ENCODE assay signal across 7 mouse cellular contexts in the genomic region with DNA sequence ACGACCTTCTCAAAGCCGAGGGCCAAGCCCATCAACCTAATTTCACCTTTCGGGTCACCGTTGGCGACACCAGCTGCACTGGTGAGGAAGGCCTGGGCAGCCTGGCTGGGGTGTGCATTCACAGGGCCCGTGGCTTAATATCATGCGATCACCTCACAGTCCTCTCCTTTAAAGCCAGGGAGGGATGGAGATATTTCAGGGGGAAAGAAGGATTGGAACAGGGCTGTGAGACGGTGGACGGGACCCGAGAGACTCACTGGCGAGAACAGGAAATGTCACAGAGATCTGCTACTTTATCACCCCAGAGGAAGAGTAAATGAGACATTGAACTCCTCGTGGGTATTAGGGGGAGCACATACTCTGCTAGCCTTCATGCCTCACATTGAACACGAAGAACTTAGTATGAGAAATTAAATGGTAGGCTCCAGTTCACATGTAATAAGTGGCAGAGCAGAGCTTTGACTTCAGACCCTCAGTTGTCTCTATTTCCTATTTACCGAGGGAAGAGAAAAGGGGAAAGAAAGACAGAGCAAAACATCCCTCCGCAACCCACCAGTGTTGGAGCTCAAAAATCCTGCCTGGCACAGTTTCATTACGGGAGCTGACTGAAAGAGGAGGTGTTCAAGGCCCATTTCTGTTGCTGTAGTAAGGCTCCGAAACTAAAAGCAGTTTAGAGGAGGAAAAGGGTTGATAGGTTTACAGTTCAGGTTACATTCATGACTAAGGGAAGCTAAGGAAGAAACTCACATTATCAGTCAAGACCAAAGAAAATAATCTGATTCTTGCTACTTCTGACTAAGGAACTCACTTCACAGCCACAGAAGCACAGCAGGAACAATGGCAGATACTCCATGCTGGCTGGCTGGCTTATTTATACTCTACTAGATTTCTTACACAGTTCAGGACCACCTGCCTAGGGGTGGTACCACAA. TPM values are rescaled to one million over a fixed set of nuclear protein-coding genes. Genes with fewer than 3 reads are reported as not detected.
DNase-seq lines count a peak whose midpoint lies in the region; ATAC-seq and TF ChIP-seq lines count a peak whose summit lies in the region.

No protein-coding gene starts in this region.

- peak overlapping the region; percentile 71 for H3K4me2 ChIP-seq in lung, postnatal 0 days (replicated peaks; ENCODE audit: low read depth, low read length)
- peak overlapping the region; percentile 92 for H3K4me2 ChIP-seq in forebrain, embryonic 11.5 days (ENCODE audit: low read depth, low read length, severe bottlenecking)
- H3K4me2 ChIP-seq in intestine, postnatal 0 days (replicated peaks; ENCODE audit: low read depth) = peak overlapping the region; percentile 79
- H3K4me2 ChIP-seq in neural tube, embryonic 15.5 days = peak overlapping the region; percentile 78

- H3K4me3 ChIP-seq in lung, postnatal 0 days (ENCODE audit: low read depth, low read length) = peak overlapping the region; percentile 60
- H3K4me3 ChIP-seq in forebrain, embryonic 11.5 days (ENCODE audit: low read depth, low read length) = peak overlapping the region; percentile 69
- peak overlapping the region; percentile 65 for H3K4me3 ChIP-seq in intestine, postnatal 0 days (ENCODE audit: low read depth, low read length)
- H3K4me3 ChIP-seq in neural tube, embryonic 15.5 days (replicated peaks) = peak overlapping the region; percentile 66

- H3K9ac ChIP-seq in lung, postnatal 0 days (replicated peaks; ENCODE audit: low read depth) = peak overlapping the region; percentile 84
- peak overlapping the region; percentile 80 for H3K9ac ChIP-seq in forebrain, embryonic 11.5 days (ENCODE audit: low read length)
- peak overlapping the region; percentile 74 for H3K9ac ChIP-seq in intestine, postnatal 0 days (ENCODE audit: low read depth, low read length)
- peak overlapping the region; percentile 76 for H3K9ac ChIP-seq in neural tube, embryonic 15.5 days (replicated peaks)

- no peaks in the 10 kb centered on the region for H3K4me1 ChIP-seq in lung, postnatal 0 days (ENCODE audit: insufficient read depth, low read depth, low read length)
- peaks cover 11% of the 10 kb centered on the region for H3K4me1 ChIP-seq in forebrain, embryonic 11.5 days (replicated peaks; ENCODE audit: control insufficient read depth, insufficient read depth, low read length)
- H3K4me1 ChIP-seq in intestine, postnatal 0 days (replicated peaks; ENCODE audit: control insufficient read depth, insufficient read depth, low read length) = no peaks in the 10 kb centered on the region
- H3K4me1 ChIP-seq in neural tube, embryonic 15.5 days = peaks cover 47% of the 10 kb centered on the region

- no peak for TF ChIP-seq EP300 in lung, postnatal 0 days (IDR thresholded peaks at IDR 0.05)

- no peak for ATAC-seq in lung, postnatal 0 days
- no peak for ATAC-seq in forebrain, embryonic 11.5 days (replicated peaks; ENCODE audit: low FRiP score)
- no peak for ATAC-seq in intestine, postnatal 0 days
- ATAC-seq in neural tube, embryonic 15.5 days (ENCODE audit: low FRiP score) = no peak

- no peaks in the 10 kb centered on the region for H3K27me3 ChIP-seq in lung, postnatal 0 days (replicated peaks; ENCODE audit: insufficient read depth, low read length)
- no peaks in the 10 kb centered on the region for H3K27me3 ChIP-seq in forebrain, embryonic 11.5 days (ENCODE audit: control insufficient read depth, insufficient read depth, low read length)
- H3K27me3 ChIP-seq in intestine, postnatal 0 days (replicated peaks; ENCODE audit: control insufficient read depth, insufficient read depth, low read length) = no peaks in the 10 kb centered on the region
- H3K27me3 ChIP-seq in neural tube, embryonic 15.5 days (replicated peaks) = no peaks in the 10 kb centered on the region

- 52% methylated on average over 15 of the region's 17 CpGs for WGBS in lung, postnatal 0 days
- 83% methylated on average over 15 of the region's 17 CpGs for WGBS in forebrain, embryonic 11.5 days
- whole genome bisulfite sequencing in intestine, postnatal 0 days = 44% methylated on average over 16 of the region's 17 CpGs
- 56% methylated on average over 17 of the region's 17 CpGs for WGBS in neural tube, embryonic 15.5 days

- H3K36me3 ChIP-seq in lung, postnatal 0 days (ENCODE audit: insufficient read depth, low read length) = peaks cover 6% of the 10 kb centered on the region; the same call in 1 of the 2 replicates
- H3K36me3 ChIP-seq in forebrain, embryonic 11.5 days (ENCODE audit: control insufficient read depth, insufficient read depth, low read length) = no peaks in the 10 kb centered on the region
- H3K36me3 ChIP-seq in intestine, postnatal 0 days (ENCODE audit: control insufficient read depth, insufficient read depth) = peaks cover 24% of the 10 kb centered on the region
- H3K36me3 ChIP-seq in neural tube, embryonic 15.5 days = peaks cover 23% of the 10 kb centered on the region

- TF ChIP-seq CTCF in lung, postnatal 0 days (IDR thresholded peaks at IDR 0.05) = no peak
- no peak for TF ChIP-seq CTCF in intestine, postnatal 0 days (IDR thresholded peaks at IDR 0.05; ENCODE audit: low read depth)

- DNase-seq in lung, postnatal 0 days (ENCODE audit: low spot score) = no peak
- no peak for DNase-seq in lung, postnatal 4 days
- DNase-seq in forebrain, embryonic 11.5 days (ENCODE audit: low spot score) = no peak
- DNase-seq in adrenal gland, postnatal 36 days = no peak
- DNase-seq in spleen, adult 12 weeks (ENCODE audit: low spot score) = no peak

- H3K27ac ChIP-seq in lung, postnatal 0 days (ENCODE audit: low read length) = peak overlapping the region; percentile 99; the same call in 1 of the 2 replicates
- H3K27ac ChIP-seq in forebrain, embryonic 11.5 days (ENCODE audit: low read depth, low read length) = no peak overlapping the region; the same call in 1 of the 2 replicates
- no peak overlapping the region for H3K27ac ChIP-seq in intestine, postnatal 0 days (ENCODE audit: low read depth, low read length)
- H3K27ac ChIP-seq in neural tube, embryonic 15.5 days (replicated peaks) = peak overlapping the region; percentile 100

- H3K9me3 ChIP-seq in lung, postnatal 0 days (ENCODE audit: low read length) = no peaks in the 10 kb centered on the region
- H3K9me3 ChIP-seq in forebrain, embryonic 11.5 days (ENCODE audit: control insufficient read depth, low read length) = no peaks in the 10 kb centered on the region
- no peaks in the 10 kb centered on the region for H3K9me3 ChIP-seq in intestine, postnatal 0 days (ENCODE audit: control insufficient read depth)
- H3K9me3 ChIP-seq in neural tube, embryonic 15.5 days (replicated peaks) = no peaks in the 10 kb centered on the region

RNA-seq across cellular contexts. Expression of gene Tarbp2, which starts 1.5 kb away (rescaled TPM):
- 35.2 and 42.8 TPM in 2 replicates for polyA plus RNA-seq in lung, postnatal 0 days (2015; fragmentation: Nextera tagmentation; extraction: Ambion mirVana)
- 98.9 and 109 TPM in 2 replicates for polyA plus RNA-seq in forebrain, embryonic 11.5 days (2014; fragmentation: Nextera tagmentation; extraction: Ambion mirVana)
- polyA plus RNA-seq in intestine, postnatal 0 days (2015; fragmentation: Nextera tagmentation; extraction: Ambion mirVana) = 50.2 and 50.4 TPM in 2 replicates
- 93.7 and 98.4 TPM in 2 replicates for polyA plus RNA-seq in neural tube, embryonic 15.5 days (2015; fragmentation: Nextera tagmentation; extraction: Ambion mirVana)
- 10 to 100 TPM; 32.5 to 33.5 TPM for total RNA-seq in adrenal gland, postnatal 36 days (2021)

RNA-seq across cellular contexts. Expression of gene Map3k12, which starts 2.6 kb away (rescaled TPM):
- polyA plus RNA-seq in lung, postnatal 0 days (2015; fragmentation: Nextera tagmentation; extraction: Ambion mirVana) = 4.2 and 4.9 TPM in 2 replicates
- 25.4 and 28.4 TPM in 2 replicates for polyA plus RNA-seq in forebrain, embryonic 11.5 days (2014; fragmentation: Nextera tagmentation; extraction: Ambion mirVana)
- polyA plus RNA-seq in intestine, postnatal 0 days (2015; fragmentation: Nextera tagmentation; extraction: Ambion mirVana) = 3.1 and 3.5 TPM in 2 replicates
- 49.1 and 57.4 TPM in 2 replicates for polyA plus RNA-seq in neural tube, embryonic 15.5 days (2015; fragmentation: Nextera tagmentation; extraction: Ambion mirVana)
- total RNA-seq in adrenal gland, postnatal 36 days (2021) = 1 to 10 TPM; 8.0 to 8.9 TPM

RNA-seq across cellular contexts. Expression of gene Npff, which starts 5.3 kb away (rescaled TPM):
- polyA plus RNA-seq in lung, postnatal 0 days (2015; fragmentation: Nextera tagmentation; extraction: Ambion mirVana) = 3.7 and 4.2 TPM in 2 replicates
- polyA plus RNA-seq in forebrain, embryonic 11.5 days (2014; fragmentation: Nextera tagmentation; extraction: Ambion mirVana) = 0.80 and 2.1 TPM in 2 replicates
- 1.1 TPM in 2 replicates for polyA plus RNA-seq in intestine, postnatal 0 days (2015; fragmentation: Nextera tagmentation; extraction: Ambion mirVana)
- polyA plus RNA-seq in neural tube, embryonic 15.5 days (2015; fragmentation: Nextera tagmentation; extraction: Ambion mirVana) = 13.9 and 14.0 TPM in 2 replicates
- 1 to 10 TPM; 2.5 to 3.6 TPM for total RNA-seq in adrenal gland, postnatal 36 days (2021)

RNA-seq across cellular contexts. Expression of gene Gm10337, which starts 16.0 kb away (rescaled TPM):
- polyA plus RNA-seq in lung, postnatal 0 days (2015; fragmentation: Nextera tagmentation; extraction: Ambion mirVana) = 2.0 TPM in 1 of 2 replicates, not detected in the other
- 15.6 TPM in 1 of 2 replicates, not detected in the other for polyA plus RNA-seq in forebrain, embryonic 11.5 days (2014; fragmentation: Nextera tagmentation; extraction: Ambion mirVana)
- 3.5 TPM in 1 of 2 replicates, not detected in the other for polyA plus RNA-seq in intestine, postnatal 0 days (2015; fragmentation: Nextera tagmentation; extraction: Ambion mirVana)
- polyA plus RNA-seq in neural tube, embryonic 15.5 days (2015; fragmentation: Nextera tagmentation; extraction: Ambion mirVana) = 6.2 and 6.4 TPM in 2 replicates
- total RNA-seq in adrenal gland, postnatal 36 days (2021) = not detected

RNA-seq across cellular contexts. Expression of gene Pcbp2, which starts 49.1 kb away (rescaled TPM):
- polyA plus RNA-seq in lung, postnatal 0 days (2015; fragmentation: Nextera tagmentation; extraction: Ambion mirVana) = 154 and 157 TPM in 2 replicates
- 236 and 247 TPM in 2 replicates for polyA plus RNA-seq in forebrain, embryonic 11.5 days (2014; fragmentation: Nextera tagmentation; extraction: Ambion mirVana)
- polyA plus RNA-seq in intestine, postnatal 0 days (2015; fragmentation: Nextera tagmentation; extraction: Ambion mirVana) = 109 and 115 TPM in 2 replicates
- 117 and 143 TPM in 2 replicates for polyA plus RNA-seq in neural tube, embryonic 15.5 days (2015; fragmentation: Nextera tagmentation; extraction: Ambion mirVana)
- 100 to 1,000 TPM; 724 to 759 TPM for total RNA-seq in adrenal gland, postnatal 36 days (2021)

Comparison
In these comparisons a context has a peak if more than half of its experiments do, and no peak if none do; other contexts are left out.
1. H3K27ac ChIP-seq: peak in lung, postnatal 0 days (single experiment) and neural tube, embryonic 15.5 days (single experiment); none in forebrain, embryonic 11.5 days (single experiment) and intestine, postnatal 0 days (single experiment).
2. Peak in every context shown above with its lines, with median percentiles within 50 percentile points of each other: H3K4me2 ChIP-seq, H3K4me3 ChIP-seq and H3K9ac ChIP-seq.